Mouse (Mus musculus): ENCODE measurements at regions not wholly inside any gene's neighbourhood (a gene's known extent, or its start where the extent isn't known, plus 50 kb on each side); places are given as distances from the start of the nearest gene placed in this dataset.
A peak's percentile ranks its signal among the peaks of the same experiment; 100 is the strongest.

DNA sequence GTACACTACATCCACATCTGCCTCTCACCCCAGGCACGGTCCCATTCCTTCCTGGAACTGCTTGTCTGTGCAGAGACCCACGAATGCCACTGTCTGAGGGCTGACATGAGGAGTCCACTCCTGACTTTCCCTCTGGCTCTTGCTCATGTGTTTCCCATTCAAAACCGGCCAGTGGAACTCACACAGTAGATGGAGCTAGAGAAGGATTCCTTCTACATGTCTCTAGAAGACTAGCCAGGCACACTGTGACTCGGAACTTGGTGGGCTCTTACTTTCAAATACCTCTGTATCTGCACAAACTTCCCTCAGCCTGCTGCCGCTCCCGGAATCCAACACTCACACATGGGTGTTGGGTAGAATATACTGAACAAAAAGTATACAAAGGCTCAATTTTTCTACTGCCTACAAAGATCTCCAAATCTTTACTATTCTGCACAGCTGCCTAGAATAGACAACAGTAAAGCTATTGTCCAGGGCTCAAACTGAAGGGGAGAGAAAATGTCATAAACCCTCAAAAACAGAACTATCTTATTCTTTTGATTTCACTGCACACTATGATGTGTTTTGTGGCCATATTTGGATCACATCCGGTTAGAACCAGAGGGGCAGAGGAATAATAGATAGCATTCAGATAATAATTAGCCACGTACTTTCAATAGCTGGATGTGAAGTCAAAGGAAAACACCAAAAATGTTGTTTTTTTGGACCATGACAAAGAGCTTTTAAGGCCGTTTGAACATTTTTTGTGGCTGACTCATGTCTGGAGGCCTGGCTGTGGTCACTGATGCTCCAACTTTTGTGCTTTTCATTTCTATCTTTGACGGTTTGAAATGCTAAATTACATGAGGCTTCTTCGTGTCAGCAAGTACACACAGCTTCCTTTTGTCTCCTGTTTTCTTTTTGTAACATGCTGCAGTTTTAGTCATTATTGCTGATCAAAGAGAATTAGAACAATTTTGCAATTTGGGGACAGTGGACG is 164.3 kb upstream of the Foxd3 start:
- ATAC-seq (ENCODE audit: low TSS enrichment), result peak; percentile 28

DNA sequence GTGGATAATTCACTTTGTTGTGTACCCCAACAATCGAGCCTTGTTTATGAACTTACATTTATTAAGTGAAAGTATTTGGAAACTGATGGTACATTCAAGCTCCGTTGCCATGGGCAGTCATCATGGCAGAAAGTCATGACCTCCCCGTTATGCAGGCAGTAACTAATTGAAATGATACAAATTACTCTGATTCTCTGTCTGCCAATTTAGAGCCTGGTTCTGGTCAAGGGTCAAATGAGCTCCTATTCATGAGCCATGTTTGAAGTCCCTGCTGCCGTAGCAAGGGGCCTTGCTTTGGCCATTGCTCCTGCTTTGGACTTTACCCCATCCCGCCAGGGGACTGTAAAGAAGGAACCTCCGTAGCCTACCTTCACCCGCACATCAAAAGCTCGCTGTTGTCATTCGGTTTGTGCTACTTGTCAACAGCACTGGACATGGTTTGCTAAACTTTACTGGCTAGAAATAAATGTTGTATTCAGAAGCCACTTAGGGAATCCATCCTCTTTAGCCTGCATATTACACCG is 152.8 kb upstream of the Foxd3 start:
- ATAC-seq (ENCODE audit: low TSS enrichment), result no peak

DNA sequence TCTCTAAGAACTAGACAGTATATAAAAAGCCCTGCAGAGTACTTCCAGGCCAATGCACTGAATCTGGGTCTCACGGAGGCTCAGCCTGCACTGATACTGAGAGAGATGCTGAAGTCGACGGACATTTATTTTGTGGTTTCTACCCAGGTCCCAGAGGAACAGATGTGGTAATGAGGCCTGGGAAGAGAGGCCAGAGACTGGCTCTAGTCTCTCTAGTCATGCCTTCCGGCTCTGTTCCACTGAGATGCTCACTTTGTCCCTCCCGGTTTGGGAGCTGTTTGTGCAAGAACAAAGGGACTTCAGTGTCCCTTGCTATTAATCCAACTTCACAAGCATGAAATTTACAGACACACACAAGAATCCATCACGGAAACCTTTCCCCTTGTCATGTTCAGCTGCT is 144.1 kb upstream of the Foxd3 start:
- no peak for ATAC-seq (ENCODE audit: low TSS enrichment)

DNA sequence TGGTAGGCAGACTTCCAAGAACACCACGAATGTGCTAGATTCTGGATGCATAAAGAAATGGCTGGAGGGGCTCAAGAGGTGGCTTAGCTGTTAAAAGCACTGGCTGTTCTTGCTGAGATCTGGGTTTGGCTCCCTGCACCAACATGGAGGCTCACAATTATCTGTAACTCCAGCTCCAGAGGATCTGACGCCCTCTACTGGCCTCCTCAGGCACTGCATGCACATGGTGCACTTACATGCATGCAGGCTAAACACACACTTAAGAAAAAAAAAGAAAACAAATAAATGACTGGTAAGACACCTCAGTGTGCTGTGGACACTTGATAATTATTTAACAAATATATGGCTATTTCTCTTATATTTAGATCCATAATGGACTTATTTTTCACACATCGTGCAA is 139.2 kb upstream of the Foxd3 start:
- ATAC-seq (ENCODE audit: low TSS enrichment), result no peak

DNA sequence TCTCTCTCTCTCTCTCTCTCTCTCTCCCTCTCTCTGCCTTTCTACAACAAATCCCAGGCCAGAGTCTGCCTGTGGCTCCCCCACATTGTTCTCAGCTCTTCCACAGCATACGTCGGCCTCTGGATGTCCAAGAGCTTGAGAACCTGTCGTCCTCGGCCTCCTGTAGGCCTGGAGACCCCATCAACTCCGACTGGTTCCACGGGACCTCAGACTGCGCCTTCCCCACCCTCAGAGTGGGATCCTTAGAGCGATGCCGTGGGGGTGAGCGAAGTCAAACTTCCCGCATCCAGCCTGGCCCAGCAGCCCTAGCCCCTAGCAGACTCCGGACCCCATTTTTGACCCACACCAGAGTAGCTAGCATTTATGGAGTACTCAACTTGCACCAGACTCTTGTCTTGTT is 128.7 kb upstream of the Foxd3 start:
- ATAC-seq (ENCODE audit: low TSS enrichment), result no peak

DNA sequence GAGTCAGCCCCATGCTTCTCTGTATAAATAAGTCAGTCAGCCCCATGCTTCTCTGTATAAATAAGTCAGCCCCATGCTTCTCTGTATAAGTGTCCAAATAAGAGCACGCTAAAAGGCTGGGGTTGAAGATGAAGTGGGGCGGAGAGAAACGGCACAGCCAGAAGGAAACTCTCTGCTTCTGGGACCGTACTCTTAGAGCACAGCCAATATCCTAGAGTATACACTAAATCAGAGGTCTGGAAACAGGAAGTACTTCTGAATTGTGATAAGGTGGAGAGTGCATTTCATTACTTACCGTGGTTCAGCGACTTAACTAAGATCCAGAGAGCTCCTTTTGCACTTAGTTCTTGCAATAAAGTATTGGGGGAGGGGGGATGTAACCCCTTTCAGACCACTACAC is 112.1 kb upstream of the Foxd3 start:
- no peak for ATAC-seq (ENCODE audit: low TSS enrichment)

DNA sequence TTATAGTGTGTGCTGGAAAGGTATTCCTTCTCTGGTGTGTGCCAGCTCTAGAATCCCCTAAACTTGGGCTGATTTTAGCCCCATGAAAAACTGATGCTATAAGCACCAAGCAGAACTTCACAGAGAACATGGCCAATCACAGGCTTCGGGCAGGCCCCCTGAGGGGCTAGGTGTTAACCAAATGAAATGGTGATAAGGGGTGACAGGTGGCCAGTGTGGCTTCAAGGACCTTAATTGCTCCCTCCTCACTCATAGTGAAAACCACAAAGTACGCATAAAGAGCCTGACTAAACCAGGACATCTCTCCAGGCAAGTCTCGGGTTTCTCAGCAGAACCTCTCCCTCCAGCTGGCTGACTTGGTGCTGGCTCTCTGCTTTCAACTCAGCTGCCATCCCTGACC is 110.4 kb upstream of the Foxd3 start:
- ATAC-seq (ENCODE audit: low TSS enrichment), result no peak

DNA sequence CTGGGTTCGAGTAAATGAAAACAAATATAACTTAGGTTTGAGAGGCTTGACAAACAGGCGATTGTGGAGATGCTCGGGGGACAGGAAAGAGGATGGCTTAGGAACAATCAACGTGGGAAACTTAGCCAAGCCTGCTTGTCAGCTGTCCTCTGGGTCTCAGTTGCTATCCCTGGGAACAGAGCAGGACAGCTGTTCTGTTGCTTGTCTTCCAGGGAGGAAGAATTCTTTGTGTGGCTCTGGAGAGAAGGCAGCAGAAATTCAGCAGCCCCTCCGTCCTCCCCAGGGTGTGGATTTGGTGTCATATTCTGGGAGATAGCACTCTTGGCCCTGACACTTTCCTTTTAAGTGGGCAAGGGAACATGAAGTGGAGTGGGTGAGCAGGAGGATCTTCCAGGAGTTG is 98.1 kb upstream of the Foxd3 start:
- no peak for ATAC-seq (ENCODE audit: low TSS enrichment)

DNA sequence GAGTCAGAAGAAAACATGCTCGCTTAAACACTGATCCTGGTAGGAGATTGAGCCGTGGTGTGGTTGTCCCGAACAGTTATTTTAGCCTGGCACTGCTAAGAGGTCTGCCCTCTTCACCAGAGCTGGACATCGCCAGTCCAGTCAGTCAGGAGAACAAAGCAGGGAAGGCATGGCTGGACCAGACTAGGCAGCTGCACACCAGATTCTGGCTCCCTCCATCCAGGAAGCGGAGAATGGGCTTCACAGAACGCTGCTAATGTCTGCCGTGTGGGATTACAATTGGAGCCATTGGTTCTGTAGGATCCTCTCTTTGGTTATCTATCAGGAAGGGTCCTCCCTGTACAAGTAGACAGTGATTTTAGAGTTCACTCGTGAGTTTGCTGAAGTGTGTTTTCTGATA is 95.5 kb upstream of the Foxd3 start:
- no peak for ATAC-seq (ENCODE audit: low TSS enrichment)

DNA sequence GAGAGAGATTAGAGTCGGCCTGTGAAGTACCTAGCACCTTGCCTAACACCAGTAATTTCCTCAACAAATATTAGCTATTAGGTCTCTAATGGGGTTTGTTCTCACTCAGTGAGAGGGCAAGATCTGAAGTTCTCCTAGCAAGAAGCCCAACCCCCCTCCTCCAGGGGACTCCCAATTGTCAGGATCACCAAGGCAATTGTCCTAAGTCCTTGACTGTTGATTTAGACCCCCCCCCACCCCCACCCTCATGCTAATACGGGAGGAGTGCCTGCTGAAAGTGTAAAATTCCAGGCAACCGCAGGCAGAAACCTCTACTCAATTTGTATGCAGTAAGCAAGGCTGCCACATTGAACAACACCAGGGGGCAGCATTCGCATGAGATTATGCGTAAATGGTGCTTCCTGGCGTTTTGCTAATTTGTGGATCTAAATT is 94.6 kb upstream of the Foxd3 start:
- no peak for ATAC-seq (ENCODE audit: low TSS enrichment)

DNA sequence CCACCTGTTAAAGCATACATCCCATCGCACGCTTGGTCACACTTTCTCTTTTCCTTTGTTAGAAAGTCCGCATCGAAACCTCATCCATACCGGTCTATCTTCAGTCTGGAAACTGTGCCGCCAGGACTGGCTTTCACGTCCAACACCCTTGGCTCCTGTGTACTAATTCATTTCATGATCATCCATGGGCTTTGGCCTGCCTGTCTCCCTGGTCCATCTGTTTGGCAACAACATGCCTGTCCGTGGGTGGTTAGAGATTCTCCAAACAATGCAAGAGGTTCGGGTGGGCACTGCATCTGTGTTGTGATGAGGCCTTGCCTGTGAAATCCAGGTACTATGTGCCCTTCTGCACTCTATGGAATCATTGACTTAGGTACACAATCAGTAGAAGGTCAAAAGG is 90.7 kb upstream of the Foxd3 start:
- no peak for ATAC-seq (ENCODE audit: low TSS enrichment)

DNA sequence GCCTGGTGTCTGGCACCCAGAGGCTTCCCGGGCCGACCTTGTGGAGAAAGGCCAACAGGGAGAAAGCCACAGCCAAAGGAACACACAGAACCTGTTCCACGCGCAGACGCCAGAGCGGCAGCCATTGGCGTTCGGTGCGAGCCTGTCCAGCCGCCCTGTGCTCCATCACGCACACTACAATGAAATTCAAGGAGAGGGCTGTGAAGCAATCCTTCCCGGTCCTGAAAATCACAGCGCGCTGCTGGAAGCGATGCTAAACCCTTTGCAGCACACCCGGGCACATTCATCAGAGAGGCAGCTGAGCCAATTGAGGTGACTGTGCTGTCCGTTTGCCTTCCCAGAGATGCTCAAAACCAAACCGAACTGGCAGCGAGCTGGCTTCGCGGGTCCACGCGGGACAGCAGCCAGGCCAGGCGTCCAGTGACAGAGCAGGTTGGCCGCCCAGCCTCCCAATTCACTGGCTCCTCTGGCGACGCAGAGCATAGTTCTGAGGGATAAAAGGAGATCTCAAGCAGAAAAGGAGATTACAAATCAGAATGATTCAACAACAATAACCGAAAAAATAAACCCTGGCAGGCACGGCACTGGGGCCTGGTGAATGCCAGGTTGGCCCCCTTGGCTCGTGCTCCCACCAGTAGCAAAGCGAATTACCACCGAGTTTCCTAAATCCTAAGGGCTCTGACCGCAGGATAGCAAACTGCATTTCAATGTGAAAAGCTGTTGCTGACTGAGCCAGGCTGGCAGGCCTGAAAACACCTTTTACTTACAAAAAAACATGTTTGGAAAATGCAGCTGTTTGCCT is 83.1 kb upstream of the Foxd3 start:
- ATAC-seq (ENCODE audit: low TSS enrichment), result peak; percentile 93

DNA sequence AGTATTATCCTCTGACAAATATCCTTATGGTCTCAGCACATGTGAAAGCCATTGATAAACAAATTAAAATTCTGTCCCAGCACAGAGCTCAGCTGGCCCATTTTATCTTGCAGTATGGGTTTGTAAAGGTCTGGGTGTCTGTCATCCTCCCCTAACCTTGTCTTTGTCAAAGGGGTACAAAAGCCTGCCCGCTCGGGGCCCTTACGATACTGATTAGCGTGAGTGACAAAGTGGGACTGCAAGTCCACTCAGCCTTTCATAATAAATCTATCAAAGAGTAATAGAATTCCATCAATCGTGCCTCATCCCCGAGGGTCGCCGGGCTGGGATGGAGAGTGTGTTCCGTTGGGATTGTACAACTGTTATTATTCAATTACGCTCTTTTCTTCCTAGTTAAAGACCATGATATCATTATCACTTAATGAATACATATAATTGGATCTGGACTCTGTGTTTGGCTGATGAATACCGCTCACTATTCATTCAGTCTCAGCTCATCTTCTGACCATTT is 82.0 kb upstream of the Foxd3 start:
- ATAC-seq (ENCODE audit: low TSS enrichment), result no peak

DNA sequence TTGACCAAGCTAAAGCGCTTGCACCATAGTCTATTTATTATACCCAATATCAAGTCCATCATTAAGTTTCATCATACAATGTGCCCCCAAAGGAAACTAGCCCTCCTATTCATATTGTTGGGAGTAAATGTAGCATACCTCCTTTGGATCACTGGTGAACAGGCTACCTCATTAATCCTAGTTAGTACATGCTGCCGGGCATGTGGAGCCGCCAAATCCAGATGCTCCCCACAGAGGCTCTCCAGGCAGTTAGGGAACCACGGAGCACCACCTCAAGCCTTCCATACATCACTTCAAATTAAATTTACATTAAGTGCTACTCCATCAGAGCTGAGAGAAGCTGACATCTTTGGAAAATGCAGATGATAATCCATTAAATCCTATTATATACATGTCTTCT is 81.1 kb upstream of the Foxd3 start:
- no peak for ATAC-seq (ENCODE audit: low TSS enrichment)

DNA sequence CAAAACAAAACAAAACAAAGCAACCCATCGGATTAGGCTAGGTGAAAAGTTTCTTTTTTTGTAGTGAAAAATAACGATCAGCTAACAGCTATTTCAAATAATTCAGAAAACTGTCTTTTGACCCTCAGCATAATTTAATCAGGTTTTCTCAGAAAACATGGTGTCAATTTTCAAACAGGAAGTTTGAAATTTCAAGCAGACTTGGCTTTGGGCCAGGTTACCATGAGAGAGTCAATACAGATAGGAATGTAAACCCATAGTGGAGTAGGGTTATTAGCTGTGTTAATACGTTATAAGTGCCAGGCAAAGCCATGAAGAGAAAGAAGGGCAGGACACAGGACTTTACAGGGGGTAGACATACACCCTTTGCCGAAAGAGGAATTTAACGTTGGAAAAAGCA is 58.3 kb upstream of the Foxd3 start:
- ATAC-seq (ENCODE audit: low TSS enrichment), result no peak

DNA sequence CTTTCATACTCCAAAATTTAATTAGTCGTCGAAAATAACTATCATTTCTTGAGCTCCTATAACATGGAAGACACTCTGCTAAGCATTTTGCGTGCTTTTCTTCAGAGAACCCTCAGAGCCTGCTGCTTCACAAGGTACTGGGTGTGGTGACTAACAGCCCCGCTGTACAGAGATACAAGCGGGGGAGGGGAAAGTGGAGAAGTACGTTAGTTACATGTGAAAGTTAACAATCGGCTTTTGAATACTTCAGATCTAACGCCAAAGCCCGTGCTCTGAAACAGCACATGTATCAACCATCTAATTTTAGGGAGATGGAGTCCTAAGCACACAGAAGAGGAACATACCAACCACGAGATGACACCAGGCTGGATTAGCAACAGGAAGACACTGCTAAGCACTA is 55.4 kb upstream of the Foxd3 start:
- no peak for ATAC-seq (ENCODE audit: low TSS enrichment)

DNA sequence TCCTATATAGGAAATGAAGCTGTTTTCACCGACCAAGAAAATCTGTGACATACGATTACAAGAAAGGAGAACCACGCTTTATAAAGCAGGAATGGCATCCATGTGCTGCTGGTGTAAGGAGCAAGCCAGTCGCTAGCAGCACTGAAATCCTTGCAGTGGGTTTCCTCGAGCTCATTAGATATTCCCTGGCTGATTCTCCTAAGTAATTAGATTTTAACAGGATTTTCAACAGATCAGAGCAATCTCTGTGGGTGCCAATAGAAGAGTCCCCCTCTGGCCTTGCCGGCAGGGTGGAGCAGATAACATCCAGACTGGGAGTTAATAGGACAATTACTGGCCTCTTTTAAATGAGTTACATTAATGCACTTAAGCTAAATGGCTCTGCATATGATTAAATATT is 54.6 kb upstream of the Foxd3 start:
- ATAC-seq (ENCODE audit: low TSS enrichment), result no peak
